Mouse (Mus musculus): ENCODE data around the gene Lpar1. TPM values are rescaled to one million over a fixed set of nuclear protein-coding genes. Genes with fewer than 3 reads are reported as not detected.

The Lpar1 gene
- polyA plus RNA-seq, 1 experiment from 2014 or later = 206 TPM

DNA sequence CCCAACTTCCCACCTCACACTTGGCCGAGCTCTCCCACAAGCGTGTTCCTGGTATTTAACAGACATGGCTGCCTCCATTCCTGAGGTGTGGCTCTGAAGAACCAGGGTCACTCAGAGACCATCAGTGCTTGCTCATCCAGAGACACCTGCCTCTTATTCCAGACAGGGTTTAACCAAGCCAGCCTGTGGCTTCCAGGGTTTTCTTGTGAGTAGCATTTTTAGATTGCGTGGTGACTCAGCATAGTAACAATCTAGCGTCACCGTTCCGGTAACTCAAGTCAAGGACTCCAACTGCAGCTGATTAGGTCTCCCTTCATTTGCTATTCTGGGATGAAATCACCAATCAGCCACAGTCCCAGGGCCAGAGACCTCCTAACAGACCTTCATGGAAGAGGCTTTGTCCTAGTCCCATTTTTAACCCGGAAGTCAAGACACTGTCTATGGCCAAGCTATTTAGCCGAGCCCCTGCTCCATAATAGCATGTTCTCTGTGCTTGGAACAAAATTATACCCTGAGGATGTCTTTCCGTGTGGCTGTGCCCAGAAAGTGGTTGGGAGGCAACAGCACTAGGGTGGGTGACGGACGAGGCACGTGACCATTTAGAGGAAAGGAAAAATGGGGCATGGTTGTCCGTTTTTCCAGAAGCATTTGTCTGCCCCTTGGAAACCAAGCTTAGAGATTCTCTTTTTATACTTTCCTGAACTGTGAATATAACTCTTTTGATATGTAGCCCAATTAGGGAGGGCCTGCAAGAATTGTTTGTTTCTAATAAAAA, 89.1 kb downstream of the Lpar1 start:
- Histone ChIP-seq H3K4me3 (ENCODE audit: low read depth, low read length) (no peak overlapping the region), H3K9ac (replicated peaks; ENCODE audit: low read length) (no peak overlapping the region), H3K4me2 (ENCODE audit: low read depth, low read length) (no peak overlapping the region), H3K36me3 (replicated peaks; ENCODE audit: control insufficient read depth, insufficient read depth, low read depth, low read length) (no peaks in the 10 kb centered on the region), H3K27me3 (ENCODE audit: control insufficient read depth, insufficient read depth, low read length) (no peaks in the 10 kb centered on the region), H3K4me1 (ENCODE audit: control insufficient read depth, insufficient read depth, low read length) (no peaks in the 10 kb centered on the region; the same call in 1 of the 2 replicates), H3K27ac (replicated peaks; ENCODE audit: low read depth, low read length) (no peak overlapping the region), H3K9me3 (replicated peaks; ENCODE audit: control insufficient read depth, low read length) (no peaks in the 10 kb centered on the region)
- ATAC-seq (replicated peaks; ENCODE audit: insufficient number of reproducible peaks, low FRiP score, low TSS enrichment, low read depth) = no peak
- no peak for DNase-seq (ENCODE audit: low spot score)
- WGBS = 85% methylated on average over 13 of the region's 13 CpGs

DNA sequence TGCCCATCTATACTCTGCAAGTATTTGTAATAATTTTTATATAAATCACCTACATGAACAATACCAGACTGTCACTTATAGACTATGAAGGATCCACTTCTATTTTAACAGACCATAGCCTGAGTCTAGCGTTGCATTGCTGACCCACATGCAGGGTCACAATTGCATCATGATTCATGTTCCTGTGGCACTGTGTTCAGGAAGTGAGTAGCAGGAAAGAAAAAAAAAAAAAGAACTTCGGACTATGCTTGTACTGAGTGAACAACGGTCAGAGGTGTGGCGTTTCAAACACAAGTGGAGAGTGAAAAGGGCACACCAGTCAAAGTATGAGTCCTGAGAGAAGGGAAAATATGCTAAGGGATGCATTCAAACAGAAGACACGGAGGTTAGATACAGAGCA, 90.7 kb downstream of the Lpar1 start:
- DNase-seq (ENCODE audit: low spot score) (no peak), ATAC-seq (replicated peaks; ENCODE audit: insufficient number of reproducible peaks, low FRiP score, low TSS enrichment, low read depth) (no peak)
- Histone ChIP-seq H3K9ac (replicated peaks; ENCODE audit: low read length) (no peak overlapping the region), H3K4me1 (ENCODE audit: control insufficient read depth, insufficient read depth, low read length) (no peaks in the 10 kb centered on the region; the same call in 1 of the 2 replicates), H3K9me3 (replicated peaks; ENCODE audit: control insufficient read depth, low read length) (no peaks in the 10 kb centered on the region), H3K27me3 (ENCODE audit: control insufficient read depth, insufficient read depth, low read length) (no peaks in the 10 kb centered on the region), H3K4me2 (ENCODE audit: low read depth, low read length) (no peak overlapping the region), H3K36me3 (replicated peaks; ENCODE audit: control insufficient read depth, insufficient read depth, low read depth, low read length) (no peaks in the 10 kb centered on the region), H3K27ac (replicated peaks; ENCODE audit: low read depth, low read length) (no peak overlapping the region), H3K4me3 (ENCODE audit: low read depth, low read length) (no peak overlapping the region)
- 79% methylated on average over 5 of the region's 5 CpGs for WGBS

- no peak overlapping the region for H3K27ac ChIP-seq (replicated peaks; ENCODE audit: low read depth, low read length)
- no peaks in the 10 kb centered on the region; the same call in 1 of the 2 replicates for H3K4me1 ChIP-seq (ENCODE audit: control insufficient read depth, insufficient read depth, low read length)
- ATAC-seq (replicated peaks; ENCODE audit: insufficient number of reproducible peaks, low FRiP score, low TSS enrichment, low read depth) = no peak
- no peak for DNase-seq (ENCODE audit: low spot score)
- no peaks in the 10 kb centered on the region for H3K36me3 ChIP-seq (replicated peaks; ENCODE audit: control insufficient read depth, insufficient read depth, low read depth, low read length)
- H3K4me2 ChIP-seq (ENCODE audit: low read depth, low read length) = no peak overlapping the region
- H3K9me3 ChIP-seq (replicated peaks; ENCODE audit: control insufficient read depth, low read length) = no peaks in the 10 kb centered on the region
- H3K9ac ChIP-seq (replicated peaks; ENCODE audit: low read length) = no peak overlapping the region
- no peak overlapping the region for H3K4me3 ChIP-seq (ENCODE audit: low read depth, low read length)
- no peaks in the 10 kb centered on the region for H3K27me3 ChIP-seq (ENCODE audit: control insufficient read depth, insufficient read depth, low read length)
- WGBS = 78% methylated on average over 2 of the region's 2 CpGs
Observed at GRCm38 (mm10) chr4:58462586-58462985, 91.1 kb downstream of the Lpar1 start.

DNA sequence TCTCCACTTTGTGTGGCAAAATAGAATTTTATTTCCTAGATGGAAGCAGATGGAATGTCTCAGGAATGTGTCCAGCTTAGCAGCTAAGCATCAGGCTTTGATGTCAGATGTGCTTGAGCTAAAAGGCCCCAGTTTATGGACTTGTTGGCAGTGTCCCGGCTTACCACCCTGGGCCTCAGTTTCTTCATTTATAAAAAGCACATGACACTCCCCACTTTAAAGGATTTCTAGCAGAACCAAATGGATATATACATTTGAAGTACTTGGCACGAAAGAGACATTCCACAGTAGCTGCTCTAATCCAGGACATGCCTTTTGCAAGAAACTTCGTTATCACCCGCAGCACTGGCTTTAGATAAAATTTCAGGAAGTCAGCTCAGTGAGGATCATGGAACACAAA, 100.4 kb downstream of the Lpar1 start:
- H3K27ac ChIP-seq (replicated peaks; ENCODE audit: low read depth, low read length) = no peak overlapping the region
- 80% methylated on average over 4 of the region's 4 CpGs for WGBS
- no peaks in the 10 kb centered on the region for H3K27me3 ChIP-seq (ENCODE audit: control insufficient read depth, insufficient read depth, low read length)
- no peak overlapping the region for H3K9ac ChIP-seq (replicated peaks; ENCODE audit: low read length)
- no peaks in the 10 kb centered on the region for H3K9me3 ChIP-seq (replicated peaks; ENCODE audit: control insufficient read depth, low read length)
- no peaks in the 10 kb centered on the region for H3K4me1 ChIP-seq (ENCODE audit: control insufficient read depth, insufficient read depth, low read length)
- DNase-seq (ENCODE audit: low spot score) = no peak
- H3K4me2 ChIP-seq (ENCODE audit: low read depth, low read length) = no peak overlapping the region
- no peaks in the 10 kb centered on the region for H3K36me3 ChIP-seq (replicated peaks; ENCODE audit: control insufficient read depth, insufficient read depth, low read depth, low read length)
- no peak for ATAC-seq (replicated peaks; ENCODE audit: insufficient number of reproducible peaks, low FRiP score, low TSS enrichment, low read depth)
- H3K4me3 ChIP-seq (ENCODE audit: low read depth, low read length) = no peak overlapping the region

DNA sequence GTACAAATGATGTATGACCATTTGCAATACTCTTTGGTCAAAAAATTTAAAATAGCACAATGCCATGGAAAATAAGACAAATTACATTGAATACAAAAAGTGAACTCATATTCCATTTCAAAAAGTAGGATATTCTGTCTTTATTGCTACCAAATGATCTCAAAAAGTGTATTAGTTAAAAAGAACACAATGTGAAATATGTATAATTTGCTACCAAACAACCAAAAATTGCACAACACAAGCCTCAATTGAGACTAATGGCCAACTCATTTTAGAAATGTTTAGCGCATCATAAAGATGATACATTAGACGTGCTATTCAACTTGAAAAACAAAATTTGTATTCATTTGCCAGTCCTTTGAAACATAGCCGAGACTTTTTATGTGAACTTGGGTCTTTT, 104.9 kb downstream of the Lpar1 start:
- Histone ChIP-seq H3K4me1 (ENCODE audit: control insufficient read depth, insufficient read depth, low read length) (no peaks in the 10 kb centered on the region), H3K4me3 (ENCODE audit: low read depth, low read length) (no peak overlapping the region), H3K36me3 (replicated peaks; ENCODE audit: control insufficient read depth, insufficient read depth, low read depth, low read length) (no peaks in the 10 kb centered on the region), H3K9ac (replicated peaks; ENCODE audit: low read length) (no peak overlapping the region), H3K4me2 (ENCODE audit: low read depth, low read length) (no peak overlapping the region), H3K27me3 (ENCODE audit: control insufficient read depth, insufficient read depth, low read length) (no peaks in the 10 kb centered on the region), H3K27ac (replicated peaks; ENCODE audit: low read depth, low read length) (no peak overlapping the region), H3K9me3 (replicated peaks; ENCODE audit: control insufficient read depth, low read length) (no peaks in the 10 kb centered on the region)
- 94% methylated on average over 3 of the region's 3 CpGs for WGBS
- ATAC-seq (replicated peaks; ENCODE audit: insufficient number of reproducible peaks, low FRiP score, low TSS enrichment, low read depth) (no peak), DNase-seq (ENCODE audit: low spot score) (no peak)

- Histone ChIP-seq H3K9ac (replicated peaks; ENCODE audit: low read length) (no peak overlapping the region), H3K36me3 (replicated peaks; ENCODE audit: control insufficient read depth, insufficient read depth, low read depth, low read length) (no peaks in the 10 kb centered on the region), H3K9me3 (replicated peaks; ENCODE audit: control insufficient read depth, low read length) (no peaks in the 10 kb centered on the region), H3K4me2 (ENCODE audit: low read depth, low read length) (no peak overlapping the region), H3K27me3 (ENCODE audit: control insufficient read depth, insufficient read depth, low read length) (no peaks in the 10 kb centered on the region), H3K27ac (replicated peaks; ENCODE audit: low read depth, low read length) (no peak overlapping the region), H3K4me1 (ENCODE audit: control insufficient read depth, insufficient read depth, low read length) (no peaks in the 10 kb centered on the region), H3K4me3 (ENCODE audit: low read depth, low read length) (no peak overlapping the region)
- DNase-seq (ENCODE audit: low spot score) (no peak), ATAC-seq (replicated peaks; ENCODE audit: insufficient number of reproducible peaks, low FRiP score, low TSS enrichment, low read depth) (no peak)
- WGBS = 72% methylated on average over 7 of the region's 7 CpGs
Observed at GRCm38 (mm10) chr4:58447841-58448240, 105.9 kb downstream of the Lpar1 start.

DNA sequence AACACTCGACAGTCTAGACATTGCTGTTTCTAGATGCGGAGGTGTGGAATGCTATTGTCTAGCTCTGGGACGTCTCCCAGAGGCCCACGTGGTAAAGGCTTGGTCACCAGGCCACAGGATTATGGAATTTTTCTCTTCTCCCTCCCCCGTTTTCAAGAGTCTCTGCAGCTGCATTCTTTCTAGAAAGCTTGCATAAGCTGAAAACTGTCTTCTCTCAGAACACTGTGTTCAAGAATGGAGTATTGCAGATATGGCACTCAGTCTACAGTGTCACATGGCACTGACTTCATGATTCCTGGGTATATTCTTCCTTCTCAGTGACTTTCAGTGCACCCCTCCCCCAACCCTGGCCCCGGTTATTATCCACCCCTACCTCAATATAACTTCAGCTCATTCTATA, 107.9 kb downstream of the Lpar1 start:
- Histone ChIP-seq H3K4me3 (ENCODE audit: low read depth, low read length) (no peak overlapping the region), H3K9me3 (replicated peaks; ENCODE audit: control insufficient read depth, low read length) (no peaks in the 10 kb centered on the region), H3K27me3 (ENCODE audit: control insufficient read depth, insufficient read depth, low read length) (no peaks in the 10 kb centered on the region), H3K36me3 (replicated peaks; ENCODE audit: control insufficient read depth, insufficient read depth, low read depth, low read length) (no peaks in the 10 kb centered on the region), H3K4me1 (ENCODE audit: control insufficient read depth, insufficient read depth, low read length) (no peaks in the 10 kb centered on the region), H3K27ac (replicated peaks; ENCODE audit: low read depth, low read length) (no peak overlapping the region), H3K4me2 (ENCODE audit: low read depth, low read length) (no peak overlapping the region), H3K9ac (replicated peaks; ENCODE audit: low read length) (no peak overlapping the region)
- DNase-seq (ENCODE audit: low spot score) (no peak), ATAC-seq (replicated peaks; ENCODE audit: insufficient number of reproducible peaks, low FRiP score, low TSS enrichment, low read depth) (no peak)
- WGBS = 84% methylated on average over 6 of the region's 6 CpGs

DNA sequence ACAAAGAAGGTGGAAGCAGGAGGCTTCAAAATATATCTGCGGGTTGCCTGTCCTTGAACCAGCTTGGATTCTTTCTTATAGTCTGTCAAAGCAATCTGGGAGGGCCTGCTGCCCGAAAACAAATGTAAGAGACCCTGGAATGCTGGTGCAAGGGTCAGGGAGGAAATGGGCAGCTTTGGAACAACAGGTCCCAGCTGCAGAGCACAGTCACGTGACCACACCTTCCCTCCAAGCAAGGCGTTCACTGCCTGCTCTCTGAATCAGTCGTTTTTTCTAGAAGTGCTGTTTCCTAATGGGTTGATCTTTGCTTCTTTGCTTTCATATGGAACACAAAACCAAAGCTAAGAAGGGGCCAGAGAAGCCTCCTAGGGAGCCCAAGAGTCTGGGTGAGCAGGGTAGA, 111.4 kb downstream of the Lpar1 start:
- H3K27ac ChIP-seq (replicated peaks; ENCODE audit: low read depth, low read length) = no peak overlapping the region
- whole genome bisulfite sequencing = 33% methylated on average over 5 of the region's 5 CpGs
- no peak overlapping the region for H3K9ac ChIP-seq (replicated peaks; ENCODE audit: low read length)
- no peak overlapping the region for H3K4me3 ChIP-seq (ENCODE audit: low read depth, low read length)
- no peaks in the 10 kb centered on the region for H3K36me3 ChIP-seq (replicated peaks; ENCODE audit: control insufficient read depth, insufficient read depth, low read depth, low read length)
- no peak for ATAC-seq (replicated peaks; ENCODE audit: insufficient number of reproducible peaks, low FRiP score, low TSS enrichment, low read depth)
- no peaks in the 10 kb centered on the region for H3K9me3 ChIP-seq (replicated peaks; ENCODE audit: control insufficient read depth, low read length)
- peak; percentile 37 for DNase-seq (ENCODE audit: low spot score)
- H3K4me1 ChIP-seq (ENCODE audit: control insufficient read depth, insufficient read depth, low read length) = no peaks in the 10 kb centered on the region
- H3K4me2 ChIP-seq (ENCODE audit: low read depth, low read length) = no peak overlapping the region
- H3K27me3 ChIP-seq (ENCODE audit: control insufficient read depth, insufficient read depth, low read length) = no peaks in the 10 kb centered on the region

Data from embryonic facial prominence, embryonic 11.5 days (tissue).